Mouse (Mus musculus): Measurements from ENCODE around the gene C1ql3. TPM values are rescaled to one million over a fixed set of nuclear protein-coding genes. Genes with fewer than 3 reads are reported as not detected.
A peak's percentile ranks its signal among the peaks of the same experiment; 100 is the strongest.

The C1ql3 gene
- under 1 TPM; 0.48 to 0.70 TPM for total RNA-seq (2021)
- long read RNA-seq, experiment 1, partial matches to known transcripts, result 0 of 3 reads
- long read RNA-seq, experiment 1, other reads (novel, unspliced or antisense), result 0 of 3 reads
- long read RNA-seq, experiment 2, partial matches to known transcripts, result 0 of 1 reads
- long read RNA-seq, experiment 2, other reads (novel, unspliced or antisense), result 0 of 1 reads

DNA sequence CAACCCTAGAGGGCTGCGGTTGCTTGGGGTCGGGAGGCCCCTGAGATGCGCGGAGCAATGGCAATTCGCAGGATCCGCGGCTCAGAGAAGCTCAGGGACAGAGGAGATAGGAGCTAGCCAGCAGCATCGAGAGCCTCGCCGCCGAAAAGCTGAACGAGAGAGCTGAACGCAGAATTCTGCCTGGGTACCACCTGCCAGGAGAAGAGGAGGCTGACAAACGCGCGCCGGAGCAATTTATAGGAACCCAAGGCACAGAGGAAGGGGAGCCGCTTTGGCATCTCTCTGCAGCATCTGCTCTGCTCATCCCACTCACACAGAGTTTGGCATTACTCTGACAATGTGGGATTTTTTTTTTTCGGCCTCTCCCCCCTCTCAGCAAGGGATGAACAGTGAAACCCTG lies at the start of gene C1ql3:
TSS of gene C1ql3 (minus strand) at position 335 of the 400 bp plus-strand sequence.
- peak; percentile 23 for DNase-seq
- Histone ChIP-seq H3K27ac (peak within 1 kb of the TSS; percentile 35; the same call in 1 of the 2 replicates), H3K4me3 (peak within 1 kb of the TSS; percentile 77)
- intact Hi-C loops (cut with DNase I), result no loop called here
- TF ChIP-seq CTCF (IDR thresholded peaks at IDR 0.05), result no peak

DNA sequence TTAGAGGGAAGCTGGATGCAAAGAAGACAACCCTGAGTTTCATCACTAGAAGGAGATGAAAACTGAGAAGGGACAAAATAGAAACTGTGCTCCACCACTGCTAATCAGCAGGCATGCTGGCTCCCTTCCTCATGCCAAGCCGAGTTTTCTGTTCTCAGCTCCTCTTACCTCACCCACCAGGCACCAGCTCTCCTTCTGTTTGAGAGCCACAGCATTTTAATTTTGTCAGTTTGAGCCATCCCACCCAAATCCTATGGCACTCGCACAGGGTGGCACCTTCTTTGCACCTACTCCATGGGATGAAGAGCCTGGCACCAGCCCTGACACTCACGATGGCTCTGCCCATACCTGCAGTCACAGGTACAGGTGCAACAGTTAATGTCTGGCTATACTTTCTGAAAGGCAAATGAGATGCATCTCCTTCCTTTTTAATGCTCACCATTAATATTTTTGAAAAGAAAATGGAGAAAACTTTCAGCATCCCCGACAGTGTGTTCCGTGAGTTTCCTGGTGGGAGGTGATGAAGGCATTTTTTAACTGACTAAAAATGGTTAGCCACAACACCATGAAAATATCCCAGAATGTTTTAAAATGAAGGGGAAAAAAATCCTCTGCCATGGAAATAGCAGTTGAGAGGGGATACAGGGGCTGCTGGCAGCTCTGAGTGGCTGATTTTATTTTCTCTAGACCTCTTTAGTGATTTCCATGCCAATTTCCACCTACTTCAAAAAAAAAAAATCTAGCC lies 49.0 kb upstream of the C1ql3 start:
- no peak for TF ChIP-seq CTCF (IDR thresholded peaks at IDR 0.05)
- H3K4me3 ChIP-seq, result no peak overlapping the region
- H3K27ac ChIP-seq, result no peak overlapping the region
- DNase-seq, result no peak
- intact Hi-C loops (cut with DNase I), result no loop called here

DNA sequence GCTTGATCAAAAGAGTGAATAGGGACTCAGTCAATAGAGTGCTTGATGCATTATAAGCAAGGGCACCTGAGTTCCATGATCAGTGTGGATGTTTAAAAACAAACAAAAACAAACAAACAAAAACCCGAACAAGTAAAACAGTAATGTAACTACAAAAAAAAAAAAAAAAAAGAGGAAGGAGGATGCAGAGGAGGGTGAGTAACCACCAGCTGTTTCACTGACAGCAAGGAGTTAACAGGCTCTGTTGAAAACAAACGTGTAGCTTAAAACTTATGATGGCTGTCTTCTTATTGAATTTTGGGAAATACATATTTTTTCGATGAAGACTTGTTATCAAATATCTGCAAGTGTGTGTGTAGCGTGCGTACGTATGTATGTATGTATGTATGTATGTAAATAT lies 37.0 kb upstream of the C1ql3 start:
- DNase-seq, result no peak
- Histone ChIP-seq H3K27ac (no peak overlapping the region), H3K4me3 (no peak overlapping the region)
- no peak for TF ChIP-seq CTCF (IDR thresholded peaks at IDR 0.05)
- intact Hi-C loops (cut with DNase I), result no loop called here

DNA sequence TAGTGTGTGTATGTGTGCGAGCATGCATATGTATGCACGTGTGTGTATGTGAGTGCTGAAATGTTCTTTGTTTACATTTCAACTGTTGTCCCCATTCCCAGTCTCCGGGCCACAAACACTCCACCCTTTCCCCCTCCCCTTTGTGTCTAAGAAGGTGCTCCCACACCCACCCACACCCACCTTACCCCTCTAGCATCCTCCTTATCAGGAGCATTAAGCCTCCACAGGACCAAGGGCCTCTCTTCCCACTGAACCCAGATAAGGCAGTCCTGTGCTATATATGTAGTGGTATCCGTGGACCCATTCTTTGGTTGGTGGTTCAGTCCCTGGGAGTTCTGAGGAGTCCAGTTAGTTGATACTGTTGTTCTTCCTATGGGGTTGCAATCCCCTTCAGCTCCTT lies 32.9 kb upstream of the C1ql3 start:
- no peak for DNase-seq
- H3K4me3 ChIP-seq, result no peak overlapping the region
- no peak overlapping the region for H3K27ac ChIP-seq
- TF ChIP-seq CTCF (IDR thresholded peaks at IDR 0.05), result no peak
- intact Hi-C loops (cut with DNase I), result no loop called here

DNA sequence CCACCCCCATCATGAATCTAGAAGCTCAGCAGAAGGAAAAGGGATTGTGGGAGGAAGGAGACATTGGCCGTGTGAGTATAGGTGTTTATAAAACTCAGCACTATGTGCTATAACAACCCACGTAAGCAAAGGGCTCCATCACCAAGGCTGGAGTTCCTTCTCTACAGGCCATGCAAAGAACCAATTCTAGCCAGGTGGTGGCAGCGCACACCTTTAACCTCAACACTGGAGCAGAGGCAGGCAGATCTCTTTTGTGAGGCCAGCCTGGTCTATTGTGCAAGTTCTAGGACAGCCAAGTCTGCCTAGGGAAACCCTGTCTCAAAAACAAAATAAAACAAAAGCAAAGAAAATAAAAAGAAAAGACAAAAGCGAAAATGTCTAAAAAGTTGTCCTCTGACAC lies 28.2 kb upstream of the C1ql3 start:
- intact Hi-C loops (cut with DNase I), result no loop called here
- no peak overlapping the region for H3K27ac ChIP-seq
- DNase-seq, result no peak
- no peak for TF ChIP-seq CTCF (IDR thresholded peaks at IDR 0.05)
- H3K4me3 ChIP-seq, result no peak overlapping the region

DNA sequence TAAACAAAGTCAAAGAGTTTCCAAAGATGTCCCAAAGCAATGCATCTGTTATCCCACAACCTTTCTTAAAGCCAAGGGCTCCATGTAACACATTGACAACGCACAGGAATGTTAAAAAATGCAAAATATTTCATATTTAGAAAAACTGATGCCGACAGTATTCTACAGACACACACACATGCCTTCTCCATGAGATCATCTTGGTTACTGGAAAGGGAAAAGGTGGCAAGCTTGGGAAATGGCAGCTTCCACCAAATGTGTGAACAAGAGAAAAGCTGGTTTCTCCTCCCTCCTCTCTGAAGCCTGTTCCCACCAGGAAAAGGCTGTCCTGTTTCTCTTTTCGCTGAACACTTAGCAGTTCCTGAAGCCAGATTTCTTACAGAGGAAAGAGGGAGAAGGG lies 27.2 kb upstream of the C1ql3 start:
- Histone ChIP-seq H3K27ac (no peak overlapping the region), H3K4me3 (no peak overlapping the region)
- no peak for TF ChIP-seq CTCF (IDR thresholded peaks at IDR 0.05)
- DNase-seq, result no peak
- intact Hi-C loops (cut with DNase I), result no loop called here

DNA sequence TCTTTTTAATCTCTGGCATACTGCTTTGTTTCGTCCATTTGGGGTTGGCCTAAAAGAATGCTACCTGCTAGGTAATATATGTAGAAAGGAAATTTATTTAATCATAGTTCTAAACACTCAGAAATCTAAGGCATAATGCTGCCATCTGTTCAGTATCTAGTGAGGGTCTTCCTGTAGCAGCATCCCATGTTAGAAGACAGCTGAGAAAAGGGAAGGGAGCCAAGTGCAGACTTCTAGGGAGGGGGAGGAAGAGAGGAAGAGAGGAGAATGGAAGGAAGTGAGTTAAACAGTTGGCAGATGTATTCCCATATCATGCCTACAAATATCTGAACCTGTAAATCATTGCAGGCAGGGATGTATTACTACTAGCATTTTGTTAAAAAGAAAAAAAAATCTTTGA lies 7.3 kb upstream of the C1ql3 start:
- TF ChIP-seq CTCF (IDR thresholded peaks at IDR 0.05), result no peak
- DNase-seq, result no peak
- Histone ChIP-seq H3K4me3 (no peak overlapping the region), H3K27ac (no peak overlapping the region)
- intact Hi-C loops (cut with DNase I), result no loop called here

DNA sequence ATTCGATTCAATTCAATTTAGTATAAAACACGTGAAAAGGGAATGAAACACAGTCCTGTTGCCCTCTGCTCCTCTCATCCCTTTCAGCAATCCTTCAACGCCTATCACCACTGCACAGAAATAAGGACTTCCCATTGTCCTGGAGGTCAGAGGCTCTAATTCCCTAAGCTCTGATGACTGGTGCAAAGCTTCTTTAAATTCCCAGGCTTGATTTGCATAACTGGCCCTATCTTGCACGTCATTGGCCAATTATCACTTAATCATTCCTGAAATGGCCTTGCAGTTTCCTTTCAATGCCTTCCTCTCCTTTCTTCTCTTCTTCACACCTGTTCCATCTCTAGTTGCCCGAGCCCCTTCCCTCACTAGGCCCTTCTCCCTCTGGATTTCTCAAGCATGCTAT lies 6.8 kb upstream of the C1ql3 start:
- DNase-seq, result no peak
- Histone ChIP-seq H3K27ac (no peak overlapping the region), H3K4me3 (no peak overlapping the region)
- TF ChIP-seq CTCF (IDR thresholded peaks at IDR 0.05), result no peak
- intact Hi-C loops (cut with DNase I), result no loop called here

DNA sequence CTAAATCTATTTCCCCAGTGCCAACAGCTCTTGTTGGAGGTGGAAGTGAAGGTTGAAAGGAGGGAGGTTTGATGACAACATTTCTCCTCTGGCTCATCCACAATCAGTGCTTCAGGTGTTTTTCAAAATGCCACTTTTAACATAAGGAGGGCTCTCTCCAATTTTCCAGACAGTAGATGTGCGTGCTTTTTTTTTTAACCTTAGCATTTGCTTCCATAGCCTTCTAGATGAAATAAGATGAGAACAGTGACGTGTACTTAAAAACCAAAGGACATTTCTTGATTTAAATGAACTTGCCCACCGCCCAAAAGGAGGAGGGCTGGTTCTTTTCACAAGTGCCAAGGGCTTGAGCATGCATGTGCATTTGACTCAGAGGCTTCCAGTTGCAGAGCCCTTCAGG lies 367 bp upstream of the C1ql3 start:
- no peak overlapping the region for H3K4me3 ChIP-seq
- no peak for TF ChIP-seq CTCF (IDR thresholded peaks at IDR 0.05)
- intact Hi-C loops (cut with DNase I), result no loop called here
- no peak overlapping the region for H3K27ac ChIP-seq
- DNase-seq, result no peak

DNA sequence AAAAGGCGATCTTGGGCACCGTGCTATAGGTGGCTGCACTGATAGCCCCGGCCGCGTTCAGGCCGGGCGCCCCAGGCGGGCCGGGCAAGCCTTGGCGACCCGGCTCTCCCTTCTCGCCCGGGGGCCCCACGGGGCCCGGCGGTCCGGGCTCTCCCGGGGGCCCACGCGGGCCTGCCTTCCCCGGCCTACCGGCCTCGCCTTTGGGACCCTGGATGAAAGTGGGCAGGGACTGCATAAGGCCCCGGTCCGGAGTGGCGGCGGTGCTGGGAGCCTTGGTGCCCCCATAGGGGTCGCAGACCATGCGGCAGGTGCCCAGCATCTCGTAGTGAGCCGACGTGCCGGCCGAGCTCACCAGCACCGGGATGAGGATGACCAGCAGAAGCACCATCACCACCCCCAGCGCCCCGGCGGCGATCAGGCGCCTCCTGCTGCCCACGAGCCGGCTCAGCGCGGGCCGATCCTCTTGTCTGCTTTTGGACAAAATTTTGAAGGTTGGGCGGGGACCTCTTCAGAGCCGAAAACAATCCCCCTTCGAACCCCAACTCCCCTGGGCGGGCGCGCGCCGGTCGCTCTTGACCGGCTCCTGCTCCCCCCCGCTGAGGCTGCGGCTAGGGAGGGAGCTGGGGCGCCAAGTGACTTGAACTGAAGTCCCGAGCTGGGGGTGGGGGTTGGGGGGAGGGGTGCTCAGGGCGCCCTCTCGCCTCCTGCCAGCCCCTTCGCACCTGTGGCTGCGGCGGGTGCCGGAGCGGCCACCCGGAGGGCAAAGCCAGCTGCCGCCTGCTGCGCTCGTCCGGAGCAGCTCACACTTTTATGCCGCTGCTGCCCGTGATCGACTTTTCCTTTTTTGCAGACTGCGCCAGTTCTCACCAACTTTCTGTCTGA lies 905 bp downstream of the C1ql3 start:
- Histone ChIP-seq H3K27ac (peak overlapping the region; percentile 35; the same call in 1 of the 2 replicates), H3K4me3 (peak overlapping the region; percentile 77)
- intact Hi-C loops (cut with DNase I), result no loop called here
- peak; percentile 46 for TF ChIP-seq CTCF (IDR thresholded peaks at IDR 0.05)
- peak; percentile 53 for DNase-seq

DNA sequence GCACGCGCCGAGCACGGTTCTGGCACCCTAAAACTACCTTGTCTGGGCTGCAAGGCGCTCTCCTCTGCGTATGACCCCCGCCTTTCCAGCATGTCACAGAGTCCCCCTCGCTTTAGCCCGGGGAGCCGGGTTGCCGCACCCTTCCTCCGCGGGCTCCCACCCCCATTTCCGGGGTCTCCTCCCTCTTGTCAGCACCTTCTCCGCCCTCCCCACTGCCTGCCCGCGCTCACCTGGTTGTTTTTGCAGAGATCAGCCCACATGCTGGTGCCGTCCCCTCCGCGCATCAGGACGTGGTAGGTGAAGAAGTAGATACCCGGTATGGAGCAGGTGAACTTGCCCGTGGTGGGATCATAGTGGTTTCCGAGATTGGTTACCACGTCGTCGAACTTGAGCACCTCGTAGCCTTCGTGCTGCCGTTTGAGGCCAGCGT lies 1.6 kb downstream of the C1ql3 start:
- peak overlapping the region; percentile 77 for H3K4me3 ChIP-seq
- peak; percentile 16 for DNase-seq
- no peak overlapping the region for H3K27ac ChIP-seq
- intact Hi-C loops (cut with DNase I), result no loop called here
- no peak for TF ChIP-seq CTCF (IDR thresholded peaks at IDR 0.05)

DNA sequence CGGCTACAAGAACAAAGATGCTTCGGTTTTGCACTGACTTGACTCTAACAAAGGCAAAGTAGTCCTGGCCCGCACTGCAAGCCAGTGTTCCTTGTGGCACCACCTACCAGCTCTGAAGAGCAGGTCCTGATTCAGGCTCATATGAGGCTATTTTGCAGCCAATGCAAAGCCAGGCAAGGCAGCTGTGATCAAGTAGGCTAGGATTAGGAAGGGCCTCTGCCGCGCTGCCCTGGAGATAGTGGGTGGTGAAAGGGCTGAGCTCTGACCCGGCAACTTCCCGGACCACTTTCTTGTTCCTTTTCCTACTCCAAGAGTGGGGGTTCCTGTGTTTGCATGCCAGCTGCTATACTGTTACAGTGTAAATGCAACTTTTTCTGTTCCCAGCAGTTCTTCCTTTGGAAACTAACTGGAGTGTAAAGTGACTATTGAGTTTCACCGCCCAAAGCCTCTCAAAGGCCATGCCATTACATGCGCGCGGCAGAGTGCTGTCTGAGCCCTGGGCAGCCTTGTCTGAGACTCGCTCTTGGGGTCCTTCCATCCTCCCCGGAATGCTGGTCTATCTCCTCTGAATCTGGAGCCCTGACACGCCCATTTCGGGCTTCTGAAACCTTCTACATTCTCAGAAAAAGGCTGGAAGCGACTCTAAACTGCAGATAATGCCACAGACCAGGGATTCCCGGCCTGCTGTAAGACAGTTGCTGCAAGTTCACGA lies 2.2 kb downstream of the C1ql3 start:
- H3K27ac ChIP-seq, result no peak overlapping the region
- DNase-seq, result peak; percentile 14
- intact Hi-C loops (cut with DNase I), result no loop called here
- H3K4me3 ChIP-seq, result peak overlapping the region; percentile 77
- no peak for TF ChIP-seq CTCF (IDR thresholded peaks at IDR 0.05)

Data from gastrocnemius, adult 2 months (tissue).